Mouse (Mus musculus): ENCODE measurements around the gene Prr7. TPM values are rescaled to one million over a fixed set of nuclear protein-coding genes. Genes with fewer than 3 reads are reported as not detected.

Prr7 gene
- polyA plus RNA-seq, 1 experiment from 2014 or later, result 3.2 TPM

DNA sequence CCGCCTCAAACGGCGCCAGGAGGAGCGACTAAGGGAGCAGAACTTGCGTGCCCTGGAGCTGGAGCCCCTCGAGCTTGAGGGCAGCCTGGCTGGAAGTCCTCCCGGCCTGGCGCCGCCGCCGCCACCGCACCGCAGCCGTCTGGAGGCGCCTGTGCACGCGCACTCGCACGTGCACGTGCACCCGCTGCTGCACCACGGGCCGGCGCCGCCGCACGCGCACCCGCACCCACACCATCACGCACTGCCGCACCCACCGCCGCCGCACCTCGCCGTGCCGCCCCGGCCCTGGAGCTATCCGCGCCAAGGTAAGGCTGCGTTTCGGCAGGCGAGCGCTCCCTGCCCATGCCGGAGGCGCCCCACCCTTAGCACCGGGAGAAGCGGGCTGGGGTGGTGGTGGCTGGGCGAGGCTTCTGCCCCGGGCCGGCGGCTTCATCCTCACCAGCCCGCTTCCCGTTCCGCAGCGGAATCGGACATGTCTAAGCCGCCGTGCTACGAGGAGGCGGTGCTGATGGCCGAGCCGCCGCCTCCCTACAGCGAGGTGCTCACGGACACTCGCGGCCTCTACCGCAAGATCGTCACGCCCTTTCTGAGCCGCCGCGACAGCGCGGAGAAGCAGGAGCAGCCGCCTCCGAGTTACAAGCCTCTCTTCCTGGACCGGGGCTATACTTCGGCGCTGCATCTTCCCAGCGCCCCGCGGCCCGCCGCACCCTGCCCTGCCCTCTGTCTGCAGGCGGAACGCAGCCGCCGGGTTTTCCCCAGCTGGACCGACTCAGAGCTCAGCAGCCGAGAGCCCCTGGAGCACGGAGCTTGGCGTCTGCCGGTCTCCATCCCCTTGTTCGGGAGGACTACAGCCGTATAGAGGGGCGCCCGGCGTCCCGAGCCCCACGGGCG, 8.3 kb downstream of the Prr7 start:
- Histone ChIP-seq H3K4me1 (replicated peaks) (peaks cover 93% of the 10 kb centered on the region), H3K27me3 (0 out of 2 replicates have a peak, but pooled peaks cover 6% of the 10 kb centered on the region), H3K9me3 (no peaks in the 10 kb centered on the region), H3K4me3 (peak overlapping the region; percentile 51), H3K27ac (peak overlapping the region; percentile 95), H3K4me2 (peak overlapping the region; percentile 95), H3K9ac (peak overlapping the region; percentile 90), H3K36me3 (peaks cover 40% of the 10 kb centered on the region)
- ATAC-seq (ENCODE audit: low FRiP score), result peak; percentile 44
- WGBS, result under 1% methylated on average over 98 of the region's 103 CpGs

DNA sequence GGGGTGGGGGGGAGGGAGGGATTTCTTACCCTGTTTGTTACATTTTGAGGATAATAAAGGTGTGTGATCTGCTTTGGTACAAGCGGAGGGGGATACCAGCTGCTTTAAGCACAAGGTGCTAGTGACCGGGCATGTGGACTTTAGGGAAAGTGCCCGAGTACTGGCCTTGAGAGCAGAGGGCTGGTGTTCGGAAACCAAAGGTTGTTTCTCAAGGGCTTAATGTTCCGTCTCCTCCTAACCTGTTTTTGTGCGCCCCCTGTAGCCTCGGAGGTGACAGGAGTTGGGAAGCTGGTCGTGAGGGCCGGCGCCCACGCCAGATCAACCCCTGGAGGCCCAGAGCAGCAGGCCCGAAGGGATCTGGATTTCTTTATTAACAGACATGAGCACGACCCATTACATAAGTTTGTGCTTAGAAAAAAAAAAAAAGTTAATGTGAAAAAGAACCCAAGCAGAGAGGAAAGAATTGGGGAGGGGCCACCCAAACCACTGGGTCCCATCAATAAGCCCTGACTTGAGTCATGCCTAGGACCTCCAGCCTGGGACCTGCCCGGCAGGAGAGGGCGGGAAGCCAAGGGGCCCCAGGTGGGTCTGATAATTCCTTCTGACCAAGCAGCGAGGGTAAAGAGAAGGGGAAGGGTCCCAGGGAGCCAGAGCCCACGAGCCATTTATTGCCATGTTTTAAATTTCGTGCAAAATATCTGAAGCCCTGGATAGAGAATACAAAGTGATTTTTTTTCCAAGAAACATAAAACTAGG, 9.2 kb downstream of the Prr7 start:
- peak overlapping the region; percentile 95 for H3K27ac ChIP-seq
- no peaks in the 10 kb centered on the region for H3K9me3 ChIP-seq
- peaks cover 88% of the 10 kb centered on the region for H3K4me1 ChIP-seq (replicated peaks)
- H3K9ac ChIP-seq, result peak overlapping the region; percentile 90
- H3K27me3 ChIP-seq, result 0 out of 2 replicates have a peak, but pooled peaks cover 3% of the 10 kb centered on the region
- WGBS, result 15% methylated on average over 18 of the region's 18 CpGs
- H3K4me2 ChIP-seq, result peak overlapping the region; percentile 95
- ATAC-seq (ENCODE audit: low FRiP score), result no peak
- peak overlapping the region; percentile 51 for H3K4me3 ChIP-seq
- peaks cover 49% of the 10 kb centered on the region for H3K36me3 ChIP-seq

DNA sequence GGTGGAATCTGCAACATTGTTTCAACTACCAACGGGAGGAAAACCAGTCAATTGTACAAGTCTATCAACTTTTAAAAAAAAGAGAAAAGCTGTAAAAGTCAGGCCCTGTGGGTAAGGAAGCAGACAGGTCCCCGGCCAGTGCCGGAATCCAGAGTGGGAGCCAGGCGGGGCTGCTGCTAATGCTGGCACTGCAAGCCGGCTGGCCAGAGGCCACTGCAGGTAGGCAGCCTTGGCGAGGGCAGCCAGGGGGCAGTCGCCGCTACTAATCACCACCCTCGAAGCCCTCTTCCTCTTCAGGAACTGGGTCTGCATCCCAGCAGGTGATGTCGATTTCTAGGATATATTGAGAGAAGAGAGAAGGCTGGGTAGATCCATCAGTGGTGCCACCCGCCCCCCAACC, 9.9 kb downstream of the Prr7 start:
- 0 out of 2 replicates have a peak overlapping the region, but pooled peaks have one; percentile 4 for H3K4me3 ChIP-seq
- no peak for ATAC-seq (ENCODE audit: low FRiP score)
- WGBS, result 59% methylated on average over 11 of the region's 11 CpGs
- H3K4me2 ChIP-seq, result 0 out of 2 replicates have a peak overlapping the region, but pooled peaks have one; percentile 2
- peaks cover 84% of the 10 kb centered on the region for H3K4me1 ChIP-seq (replicated peaks)
- H3K36me3 ChIP-seq, result peaks cover 55% of the 10 kb centered on the region
- H3K9me3 ChIP-seq, result no peaks in the 10 kb centered on the region
- H3K27ac ChIP-seq, result peak overlapping the region; percentile 73
- H3K9ac ChIP-seq, result peak overlapping the region; percentile 5; the same call in 1 of the 2 replicates
- no peaks in the 10 kb centered on the region for H3K27me3 ChIP-seq

DNA sequence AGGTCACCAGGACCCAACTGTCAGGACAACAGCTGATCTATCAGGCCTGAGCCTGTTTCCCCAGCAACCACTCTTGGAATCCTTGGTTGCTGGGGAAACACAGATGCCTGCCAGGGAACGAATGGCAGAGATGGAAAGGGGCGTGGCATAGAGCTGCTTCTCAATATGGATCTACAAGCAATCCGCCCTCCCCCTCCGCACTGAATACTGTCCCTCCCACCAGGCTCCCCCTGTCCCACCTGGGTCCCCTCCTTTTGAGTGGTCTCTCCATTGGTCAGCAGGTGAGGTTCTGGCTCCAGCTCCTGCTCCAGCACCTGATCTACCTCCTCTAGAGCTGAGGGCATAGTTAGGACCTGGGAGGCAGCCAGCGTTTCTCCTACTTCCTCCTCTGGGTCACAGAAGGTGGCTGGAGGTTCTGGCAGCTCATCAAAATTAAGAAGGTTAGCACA, 10.6 kb downstream of the Prr7 start:
- Histone ChIP-seq H3K9me3 (no peaks in the 10 kb centered on the region), H3K27me3 (no peaks in the 10 kb centered on the region), H3K9ac (peak overlapping the region; percentile 9), H3K4me2 (peak overlapping the region; percentile 10; the same call in 1 of the 2 replicates), H3K27ac (peak overlapping the region; percentile 73), H3K4me1 (replicated peaks) (peaks cover 78% of the 10 kb centered on the region), H3K4me3 (no peak overlapping the region), H3K36me3 (peaks cover 62% of the 10 kb centered on the region)
- 17% methylated on average over 5 of the region's 5 CpGs for WGBS
- ATAC-seq (ENCODE audit: low FRiP score), result no peak

DNA sequence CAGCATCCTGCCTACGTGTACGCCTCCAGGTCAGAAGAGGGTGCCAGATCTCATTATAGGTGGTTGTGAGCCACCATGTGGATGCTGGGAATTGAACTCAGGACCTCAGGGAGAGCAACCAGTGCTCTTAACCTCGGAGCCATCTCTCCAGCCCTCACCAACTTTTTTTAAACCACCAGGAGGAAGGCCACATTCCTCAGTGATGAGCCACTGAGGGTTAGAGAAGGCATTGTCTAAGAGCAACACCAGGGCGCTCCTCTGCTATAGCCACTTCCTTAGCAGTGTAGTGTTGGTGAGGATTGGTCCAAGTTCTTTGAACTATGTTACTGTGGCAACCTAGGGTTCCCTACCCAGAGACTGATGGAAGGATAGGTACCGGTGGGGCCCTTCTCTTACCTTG, 11.7 kb downstream of the Prr7 start:
- Histone ChIP-seq H3K27ac (peak overlapping the region; percentile 73), H3K4me1 (replicated peaks) (peaks cover 67% of the 10 kb centered on the region)
- WGBS, result 84% methylated on average over 5 of the region's 5 CpGs

DNA sequence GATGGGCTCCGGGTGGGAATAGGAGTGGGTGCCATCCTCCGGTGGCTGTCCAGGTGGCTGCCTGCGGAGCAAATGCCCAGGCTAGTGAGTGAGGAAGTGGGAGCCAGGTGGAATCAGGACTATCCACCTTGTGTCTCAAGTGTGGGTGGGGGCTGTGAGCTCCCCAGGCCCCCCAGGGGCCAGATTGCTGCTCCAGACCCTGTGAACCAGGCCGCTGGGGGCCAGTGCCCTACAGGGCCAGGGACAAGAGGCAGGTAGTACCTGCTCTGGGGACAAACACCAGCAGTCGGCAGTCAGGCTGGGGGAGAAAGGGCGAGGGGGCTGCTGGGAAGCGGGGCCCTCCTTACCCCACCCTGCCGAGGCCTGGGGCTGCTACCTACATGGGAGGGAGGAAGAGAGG, 12.2 kb downstream of the Prr7 start:
- Histone ChIP-seq H3K4me3 (no peak overlapping the region), H3K4me1 (replicated peaks) (peaks cover 62% of the 10 kb centered on the region), H3K27ac (peak overlapping the region; percentile 73), H3K9me3 (no peaks in the 10 kb centered on the region), H3K4me2 (no peak overlapping the region), H3K9ac (peak overlapping the region; percentile 39; the same call in 1 of the 2 replicates), H3K36me3 (peaks cover 78% of the 10 kb centered on the region), H3K27me3 (no peaks in the 10 kb centered on the region)
- no peak for ATAC-seq (ENCODE audit: low FRiP score)
- WGBS, result 91% methylated on average over 8 of the region's 8 CpGs

More for the DNA sequence above, 11.7 kb downstream of the Prr7 start:
- ATAC-seq (ENCODE audit: low FRiP score), result no peak
- Histone ChIP-seq H3K36me3 (peaks cover 73% of the 10 kb centered on the region), H3K9me3 (no peaks in the 10 kb centered on the region), H3K27me3 (no peaks in the 10 kb centered on the region), H3K4me3 (no peak overlapping the region), H3K9ac (peak overlapping the region; percentile 9; the same call in 1 of the 2 replicates), H3K4me2 (no peak overlapping the region)

DNA sequence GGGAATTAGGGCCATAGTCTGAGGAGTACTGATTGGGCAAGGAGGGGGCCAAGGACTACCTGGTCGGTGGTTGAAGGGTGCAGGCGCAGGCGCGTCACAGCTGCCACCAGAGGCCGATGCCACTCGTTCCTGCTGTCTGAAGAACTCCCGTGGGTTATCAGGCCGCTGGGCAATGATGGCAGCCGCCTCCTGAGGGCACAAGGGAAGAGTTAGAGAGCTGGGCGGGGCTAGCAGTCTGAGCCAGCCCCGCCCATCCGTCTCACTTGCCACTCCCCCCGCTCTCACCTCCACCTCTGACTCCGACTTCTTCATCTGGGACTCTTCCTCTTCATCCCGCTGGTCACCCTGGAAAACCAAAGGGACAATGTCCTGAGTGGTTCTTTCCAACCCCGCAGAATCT, 13.4 kb downstream of the Prr7 start:
- Histone ChIP-seq H3K4me1 (replicated peaks) (peaks cover 57% of the 10 kb centered on the region), H3K9me3 (no peaks in the 10 kb centered on the region), H3K4me2 (no peak overlapping the region), H3K9ac (no peak overlapping the region), H3K27me3 (no peaks in the 10 kb centered on the region), H3K36me3 (peaks cover 91% of the 10 kb centered on the region), H3K4me3 (no peak overlapping the region), H3K27ac (no peak overlapping the region)
- whole genome bisulfite sequencing, result 78% methylated on average over 16 of the region's 16 CpGs
- ATAC-seq (ENCODE audit: low FRiP score), result no peak

DNA sequence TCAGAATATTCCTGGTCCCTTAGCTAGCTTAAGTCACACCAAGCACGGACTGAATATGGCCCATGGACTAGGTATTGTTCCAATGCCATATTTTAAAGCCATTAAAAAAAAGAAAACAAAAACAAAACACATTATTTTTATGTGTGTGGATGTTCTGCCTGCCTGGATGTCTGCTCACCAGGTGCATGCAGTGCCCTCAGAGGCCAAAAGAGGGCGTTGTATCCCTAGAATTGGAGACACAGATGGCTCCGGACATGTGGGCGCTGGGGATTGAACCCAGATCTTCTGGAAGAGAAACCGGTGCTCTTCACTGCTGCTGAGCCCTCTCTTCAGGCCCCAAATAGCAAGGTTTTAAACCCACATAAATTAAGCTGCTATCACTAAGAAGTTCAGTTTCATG, 14.0 kb downstream of the Prr7 start:
- Histone ChIP-seq H3K36me3 (peaks cover 96% of the 10 kb centered on the region), H3K27me3 (no peaks in the 10 kb centered on the region), H3K4me3 (no peak overlapping the region), H3K9ac (no peak overlapping the region), H3K4me1 (replicated peaks) (peaks cover 57% of the 10 kb centered on the region), H3K4me2 (no peak overlapping the region), H3K9me3 (no peaks in the 10 kb centered on the region), H3K27ac (no peak overlapping the region)
- no peak for ATAC-seq (ENCODE audit: low FRiP score)
- WGBS, result 52% methylated on average over 5 of the region's 5 CpGs

DNA sequence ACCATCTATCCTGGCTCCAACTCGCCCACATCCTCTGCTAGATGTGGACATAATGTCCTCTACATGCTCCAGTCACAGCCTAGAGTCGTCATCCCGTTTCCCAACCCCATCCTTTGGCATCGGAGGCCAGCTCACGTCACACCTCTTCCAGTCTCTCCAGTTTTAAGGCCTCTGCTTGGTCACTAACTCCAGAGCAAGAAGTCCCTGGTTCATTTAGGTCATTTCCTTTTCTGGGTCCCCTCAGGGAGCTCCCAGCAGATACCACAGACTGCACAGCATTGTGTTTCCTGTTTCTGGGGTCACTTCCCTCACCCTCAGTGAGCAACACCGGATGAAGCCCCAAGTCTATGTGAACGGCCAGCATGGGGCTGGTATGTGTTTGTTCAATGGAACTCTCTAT, 14.9 kb downstream of the Prr7 start:
- Histone ChIP-seq H3K36me3 (peaks cover 91% of the 10 kb centered on the region), H3K4me3 (no peak overlapping the region), H3K4me1 (replicated peaks) (peaks cover 57% of the 10 kb centered on the region), H3K4me2 (no peak overlapping the region), H3K27me3 (no peaks in the 10 kb centered on the region), H3K9me3 (no peaks in the 10 kb centered on the region), H3K27ac (0 out of 2 replicates have a peak overlapping the region, but pooled peaks have one; percentile 30), H3K9ac (peak overlapping the region; percentile 13; the same call in 1 of the 2 replicates)
- 82% methylated on average over 7 of the region's 7 CpGs for WGBS
- no peak for ATAC-seq (ENCODE audit: low FRiP score)

DNA sequence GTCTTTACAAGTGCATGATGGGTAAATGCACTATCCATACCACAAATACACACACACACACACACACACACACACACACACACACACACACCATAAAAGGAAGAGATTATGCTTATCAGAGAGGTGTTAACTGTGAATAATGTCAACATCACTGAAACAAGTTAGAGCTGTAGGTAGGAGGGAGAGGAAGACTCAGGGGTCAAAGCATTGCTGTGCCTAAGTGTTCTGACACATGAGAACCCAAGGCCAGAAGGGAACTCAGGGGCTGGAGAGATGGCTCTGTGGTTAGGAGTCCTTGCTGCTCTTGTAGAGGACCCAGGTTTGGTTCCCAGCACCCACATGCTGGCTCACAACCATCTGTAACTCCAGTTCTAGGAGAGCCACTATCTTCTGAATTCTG, 15.9 kb downstream of the Prr7 start:
- Histone ChIP-seq H3K4me2 (no peak overlapping the region), H3K9ac (no peak overlapping the region), H3K4me1 (replicated peaks) (peaks cover 57% of the 10 kb centered on the region), H3K27ac (no peak overlapping the region), H3K4me3 (no peak overlapping the region), H3K27me3 (no peaks in the 10 kb centered on the region), H3K36me3 (peaks cover 82% of the 10 kb centered on the region), H3K9me3 (no peaks in the 10 kb centered on the region)
- no peak for ATAC-seq (ENCODE audit: low FRiP score)

DNA sequence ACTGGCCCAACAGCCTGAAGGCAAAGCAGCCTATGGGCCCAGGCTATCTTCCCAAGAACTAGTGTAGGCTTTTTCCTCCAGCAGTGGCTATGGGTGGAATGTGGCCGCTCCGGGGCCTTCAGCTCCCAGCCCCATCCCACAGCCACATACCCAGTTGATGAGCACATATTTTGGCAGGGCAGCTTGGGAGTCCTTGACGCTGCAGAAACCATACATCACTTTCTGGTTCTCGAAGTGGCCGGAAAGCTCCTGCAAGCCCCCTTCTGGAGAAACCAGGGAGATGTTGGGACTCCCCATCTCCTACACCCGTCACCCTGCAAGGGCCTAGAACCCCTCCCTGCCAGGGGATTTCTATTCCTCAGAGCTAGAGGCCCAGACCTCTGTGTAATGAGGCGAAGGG, 18.5 kb downstream of the Prr7 start:
- H3K4me2 ChIP-seq, result peak overlapping the region; percentile 99
- peak overlapping the region; percentile 100 for H3K9ac ChIP-seq
- H3K27me3 ChIP-seq, result no peaks in the 10 kb centered on the region
- WGBS, result 72% methylated on average over 7 of the region's 7 CpGs
- H3K4me3 ChIP-seq, result peak overlapping the region; percentile 100
- peaks cover 57% of the 10 kb centered on the region for H3K4me1 ChIP-seq (replicated peaks)
- H3K36me3 ChIP-seq, result peaks cover 61% of the 10 kb centered on the region
- no peaks in the 10 kb centered on the region for H3K9me3 ChIP-seq
- no peak for ATAC-seq (ENCODE audit: low FRiP score)
- H3K27ac ChIP-seq, result peak overlapping the region; percentile 100

DNA sequence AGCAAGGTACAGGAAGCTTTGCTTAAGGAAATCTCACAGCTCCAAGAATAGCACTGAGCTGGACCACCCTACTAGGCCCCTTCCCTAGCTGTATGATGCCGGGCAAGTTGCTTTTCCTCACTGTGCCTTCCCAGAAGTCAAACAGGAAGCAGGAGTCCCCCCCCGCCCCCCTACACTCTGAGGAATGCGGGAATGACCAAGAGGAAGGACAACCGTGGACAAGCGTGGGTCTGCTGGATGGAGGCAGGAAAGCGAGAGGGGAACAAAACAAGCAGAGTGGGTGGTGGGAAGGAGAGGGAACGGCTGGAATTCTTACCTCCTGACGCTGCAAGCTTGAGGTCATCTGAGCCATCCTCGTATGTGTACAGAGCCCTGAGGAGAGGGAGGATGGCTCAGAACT, 19.0 kb downstream of the Prr7 start:
- WGBS, result 30% methylated on average over 9 of the region's 9 CpGs
- Histone ChIP-seq H3K4me2 (peak overlapping the region; percentile 99), H3K4me1 (replicated peaks) (peaks cover 54% of the 10 kb centered on the region), H3K4me3 (peak overlapping the region; percentile 100), H3K36me3 (peaks cover 56% of the 10 kb centered on the region), H3K9ac (peak overlapping the region; percentile 100), H3K27me3 (no peaks in the 10 kb centered on the region), H3K9me3 (no peaks in the 10 kb centered on the region), H3K27ac (peak overlapping the region; percentile 100)
- ATAC-seq (ENCODE audit: low FRiP score), result no peak

Measured in hindbrain, embryonic 13.5 days (tissue).